Mouse (Mus musculus) forebrain, embryonic 13.5 days (tissue): ENCODE measurements around the gene Mccc1. TPM values are rescaled to one million over a fixed set of nuclear protein-coding genes. Genes with fewer than 3 reads are reported as not detected.

Source experiments
- ATAC-seq: fragments of 200-750 bp; cut with Nextera tagmentation; 2 replicates; pipeline ENCODE4 v1.8.0; 2017
- H3K27ac ChIP-seq: fragments of 300-500 bp; sonication (generic); 2 replicates; pipeline ENCODE4 v1.5.1; 2015; ENCODE audit warnings: inconsistent platforms, mild to moderate bottlenecking, moderate library complexity
- H3K27me3 ChIP-seq: fragments of 300-500 bp; sonication (generic); 2 replicates; pipeline ENCODE4 v1.6.1; 2015; ENCODE audit warnings: mild to moderate bottlenecking, inconsistent platforms
- H3K36me3 ChIP-seq: fragments of 300-500 bp; sonication (generic); 2 replicates; pipeline ENCODE4 v1.6.1; 2015; ENCODE audit warnings: mild to moderate bottlenecking, inconsistent platforms; ENCODE audit not compliant: poor library complexity, severe bottlenecking
- H3K4me1 ChIP-seq: fragments of 300-500 bp; sonication (generic); 2 replicates; pipeline ENCODE4 v1.6.1; 2015; ENCODE audit warnings: inconsistent platforms
- H3K4me2 ChIP-seq: fragments of 300-500 bp; sonication (generic); 2 replicates; pipeline ENCODE4 v1.6.1; 2015; ENCODE audit warnings: inconsistent platforms, mild to moderate bottlenecking, moderate library complexity
- H3K4me3 ChIP-seq: fragments of 300-500 bp; sonication (generic); 2 replicates; pipeline ENCODE4 v1.5.1; 2015; ENCODE audit warnings: mild to moderate bottlenecking, inconsistent platforms
- H3K9ac ChIP-seq: fragments of 300-500 bp; sonication (generic); 2 replicates; pipeline ENCODE4 v1.6.1; 2015; ENCODE audit warnings: mild to moderate bottlenecking, inconsistent platforms
- H3K9me3 ChIP-seq: fragments of 300-500 bp; sonication (generic); replicated peaks from 2 replicates; pipeline ENCODE4 v1.6.1; 2016; ENCODE audit warnings: inconsistent platforms
- WGBS: fragments of 180-500 bp; shearing (Covaris S2); methylation state at CpG from one replicate; pipeline ENCODE4 v1.1.7; 2015; 5-methylcytosine and 5-hydroxymethylcytosine counted together
- polyA plus RNA-seq: library from polyadenylated mRNA; unstranded; fragments of >200 nt; fragmentation: Nextera tagmentation; extraction: Ambion mirVana; gene quantifications from 2 replicates; pipeline ENCODE4 v1.2.1, GENCODE M21; 2015

Gene Mccc1
- polyA plus RNA-seq, 1 experiment from 2014 or later: 33.8 TPM

DNA sequence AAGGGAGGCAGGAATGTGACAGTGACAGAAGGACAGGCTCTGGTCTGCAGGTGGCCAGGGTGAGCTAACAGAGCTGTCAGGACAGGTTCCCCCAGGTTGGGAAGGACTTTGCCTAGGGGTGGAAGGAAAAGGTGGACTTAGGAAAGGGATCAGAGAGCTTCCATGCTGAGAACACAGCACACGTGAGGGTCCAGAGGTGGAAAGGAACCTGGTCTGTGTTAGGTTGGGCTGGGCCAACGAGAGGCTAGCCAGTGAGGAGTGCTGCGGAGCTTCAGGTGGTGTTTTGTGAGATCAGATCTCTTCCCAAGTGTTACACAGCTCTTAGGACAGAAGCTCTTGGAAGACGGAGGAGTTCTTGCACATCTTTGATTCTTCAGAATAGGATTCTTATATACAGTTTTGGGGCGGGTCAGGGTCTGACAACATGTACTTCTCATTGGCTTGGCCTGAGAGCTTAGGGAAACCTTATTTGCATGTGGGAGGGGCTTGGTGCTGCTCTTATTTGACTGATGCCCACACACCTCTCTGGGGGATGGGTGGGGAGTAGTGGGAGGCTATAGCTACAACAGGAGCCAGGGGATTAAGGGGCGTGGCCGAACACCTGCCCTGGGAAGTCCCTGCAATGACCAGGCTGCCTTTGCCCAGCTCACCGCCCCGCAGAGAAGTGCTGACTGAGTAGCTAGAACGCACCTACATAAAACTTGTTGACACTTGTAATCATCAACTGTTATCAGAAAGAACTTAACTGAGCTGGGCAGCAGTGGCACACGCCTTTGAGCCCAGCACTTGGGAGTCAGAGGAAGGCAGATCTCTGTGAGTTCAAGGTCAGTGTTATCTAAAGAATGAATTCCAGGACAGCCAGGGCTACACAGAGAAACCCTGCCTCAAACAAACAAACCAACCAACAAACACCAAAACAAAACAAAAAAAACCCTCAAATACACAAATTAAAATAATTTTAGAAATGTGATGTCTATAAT lies 5.6 kb downstream of the Mccc1 start:
- 53% methylated on average over 11 of the region's 11 CpGs for WGBS
- ATAC-seq: no peak
- H3K36me3 ChIP-seq: peaks cover 30% of the 10 kb centered on the region
- H3K4me1 ChIP-seq: peaks cover 11% of the 10 kb centered on the region
- no peaks in the 10 kb centered on the region for H3K9me3 ChIP-seq
- no peak overlapping the region for H3K9ac ChIP-seq
- no peak overlapping the region for H3K27ac ChIP-seq
- H3K27me3 ChIP-seq: no peaks in the 10 kb centered on the region
- H3K4me3 ChIP-seq: no peak overlapping the region
- H3K4me2 ChIP-seq: no peak overlapping the region

DNA sequence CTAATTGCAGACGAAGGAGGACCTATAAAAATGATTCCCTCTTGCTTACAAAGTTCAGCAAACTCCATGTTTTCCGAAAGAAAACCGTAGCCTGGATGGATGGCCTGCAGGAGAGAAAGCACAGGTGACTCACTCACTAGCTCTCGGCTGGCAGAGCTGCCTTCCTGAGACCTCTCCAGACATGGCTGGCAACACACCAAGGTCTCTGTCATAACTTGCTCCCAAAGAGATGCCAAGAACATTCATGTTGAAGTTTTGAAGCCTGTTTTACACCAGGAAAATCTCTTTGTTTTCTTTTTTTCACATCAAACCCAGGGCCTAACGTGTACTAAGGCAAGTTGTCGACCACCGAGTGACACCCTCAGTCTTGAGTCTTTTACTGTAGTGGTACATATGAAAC lies 9.8 kb downstream of the Mccc1 start:
- Histone ChIP-seq H3K27me3 (no peaks in the 10 kb centered on the region), H3K4me2 (no peak overlapping the region), H3K4me1 (no peaks in the 10 kb centered on the region), H3K27ac (no peak overlapping the region), H3K9me3 (no peaks in the 10 kb centered on the region), H3K9ac (no peak overlapping the region), H3K36me3 (peaks cover 67% of the 10 kb centered on the region), H3K4me3 (no peak overlapping the region)
- no peak for ATAC-seq
- WGBS: 92% methylated on average over 7 of the region's 7 CpGs

DNA sequence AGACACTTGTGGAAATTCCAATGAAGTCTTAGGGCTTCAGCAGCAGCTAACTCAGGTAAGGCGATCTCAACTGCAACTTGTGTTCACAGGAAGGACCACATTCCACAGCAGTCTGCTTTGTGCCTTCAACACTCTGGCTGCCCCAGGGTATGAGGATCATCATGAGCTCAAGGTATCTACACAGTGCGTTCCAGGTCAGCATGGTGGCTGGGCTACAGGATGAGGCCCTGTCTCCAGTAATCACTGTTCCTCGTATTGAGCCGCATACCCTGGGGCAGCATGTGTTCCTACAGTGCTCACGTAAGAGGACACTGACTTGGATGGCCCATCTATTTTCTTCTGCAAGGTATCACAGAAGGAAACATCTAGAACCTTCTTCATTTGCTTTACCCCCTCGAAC lies 12.4 kb downstream of the Mccc1 start:
- Histone ChIP-seq H3K36me3 (peaks cover 69% of the 10 kb centered on the region), H3K9me3 (no peaks in the 10 kb centered on the region), H3K27me3 (no peaks in the 10 kb centered on the region), H3K4me1 (no peaks in the 10 kb centered on the region), H3K4me3 (no peak overlapping the region), H3K9ac (no peak overlapping the region), H3K27ac (no peak overlapping the region), H3K4me2 (no peak overlapping the region)
- WGBS: 95% methylated on average over 6 of the region's 6 CpGs
- ATAC-seq: no peak

DNA sequence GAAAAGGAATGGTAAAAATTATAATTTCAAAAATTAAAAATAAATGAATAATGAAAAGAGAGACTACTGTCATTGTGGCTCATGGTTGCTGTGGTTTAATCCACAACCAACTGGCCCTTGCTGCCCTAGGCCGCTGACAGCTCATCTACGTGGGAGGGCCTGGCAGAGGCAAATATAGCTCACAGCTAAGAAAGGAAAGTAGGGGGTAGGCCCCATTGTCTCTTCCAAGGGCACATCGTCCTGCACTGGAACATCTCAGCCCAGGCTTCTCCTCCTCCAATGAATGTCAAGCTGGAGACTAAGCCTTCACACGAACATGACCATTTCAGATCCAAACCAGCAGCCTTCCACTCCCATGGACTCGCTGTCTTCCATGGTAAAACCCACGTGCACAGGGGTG lies 14.2 kb downstream of the Mccc1 start:
- no peaks in the 10 kb centered on the region for H3K4me1 ChIP-seq
- no peak for ATAC-seq
- H3K27me3 ChIP-seq: no peaks in the 10 kb centered on the region
- no peak overlapping the region for H3K9ac ChIP-seq
- H3K4me3 ChIP-seq: no peak overlapping the region
- no peak overlapping the region for H3K4me2 ChIP-seq
- 92% methylated on average over 6 of the region's 6 CpGs for WGBS
- H3K36me3 ChIP-seq: peaks cover 83% of the 10 kb centered on the region
- H3K27ac ChIP-seq: no peak overlapping the region
- no peaks in the 10 kb centered on the region for H3K9me3 ChIP-seq

DNA sequence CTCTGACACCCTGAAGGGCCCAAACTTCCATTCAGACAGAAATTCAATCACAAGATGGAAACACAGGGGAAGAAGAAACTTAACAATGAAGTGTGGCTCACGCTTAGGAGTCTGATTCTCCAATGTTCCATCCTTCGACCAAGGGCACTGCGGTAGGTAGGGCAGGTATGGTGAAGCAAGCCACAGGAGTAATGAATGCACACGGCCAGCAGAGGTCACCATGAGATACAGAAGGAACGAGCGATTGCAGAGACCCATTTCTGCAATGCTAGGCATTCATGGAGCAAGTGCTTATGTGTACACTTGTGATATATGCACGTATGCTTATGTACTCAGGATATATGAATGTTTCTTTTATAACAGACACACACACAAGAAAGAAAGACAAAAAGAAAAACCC lies 26.9 kb downstream of the Mccc1 start:
- Histone ChIP-seq H3K4me2 (no peak overlapping the region), H3K27ac (no peak overlapping the region), H3K9me3 (no peaks in the 10 kb centered on the region), H3K4me3 (no peak overlapping the region), H3K27me3 (no peaks in the 10 kb centered on the region), H3K4me1 (no peaks in the 10 kb centered on the region), H3K36me3 (peaks cover 60% of the 10 kb centered on the region), H3K9ac (no peak overlapping the region)
- peak; percentile 45; the same call in 1 of the 2 replicates for ATAC-seq
- 66% methylated on average over 7 of the region's 7 CpGs for WGBS

DNA sequence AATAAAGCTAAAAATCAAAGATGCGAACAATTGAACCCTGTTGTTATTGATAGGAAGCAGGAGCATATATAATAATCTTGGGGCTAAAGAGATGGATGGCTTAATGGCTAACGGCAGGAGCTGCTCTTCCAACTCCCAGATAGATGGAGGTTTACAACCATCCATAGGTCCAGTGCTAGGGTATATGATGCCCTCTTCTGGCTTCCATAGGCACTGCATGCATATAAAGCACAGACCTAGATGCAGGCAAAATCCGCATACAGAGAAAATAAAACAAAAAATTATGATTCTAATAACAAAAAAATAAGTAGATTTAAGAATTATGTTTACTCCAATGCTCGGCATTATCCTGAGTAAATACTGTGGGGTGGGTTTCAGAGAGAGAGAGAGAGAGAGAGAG lies 27.5 kb downstream of the Mccc1 start:
- no peaks in the 10 kb centered on the region for H3K9me3 ChIP-seq
- WGBS: 84% methylated on average over 4 of the region's 4 CpGs
- no peak overlapping the region for H3K27ac ChIP-seq
- H3K4me3 ChIP-seq: no peak overlapping the region
- peak; percentile 73 for ATAC-seq
- no peak overlapping the region for H3K9ac ChIP-seq
- no peaks in the 10 kb centered on the region for H3K27me3 ChIP-seq
- no peaks in the 10 kb centered on the region for H3K4me1 ChIP-seq
- no peak overlapping the region for H3K4me2 ChIP-seq
- peaks cover 56% of the 10 kb centered on the region for H3K36me3 ChIP-seq

DNA sequence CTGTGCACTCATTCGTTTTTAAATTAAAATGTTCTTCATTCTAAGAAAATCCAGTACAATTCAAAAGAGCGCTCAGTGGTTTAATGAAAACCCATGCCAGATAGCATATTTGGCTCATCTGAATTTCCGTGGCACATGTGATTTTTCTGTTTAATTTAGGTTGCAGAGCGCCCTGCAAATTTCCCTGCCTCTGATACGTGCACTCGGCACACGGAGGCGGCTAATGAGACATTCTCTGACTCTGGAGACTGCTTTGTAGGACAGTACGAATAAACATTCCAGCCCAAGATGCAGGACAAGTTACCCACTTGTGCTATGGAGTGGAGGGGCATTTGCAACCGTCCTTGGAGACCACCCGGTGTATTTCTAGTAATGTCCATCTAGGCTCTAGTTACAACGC lies 29.3 kb downstream of the Mccc1 start:
- 94% methylated on average over 12 of the region's 12 CpGs for WGBS
- H3K27ac ChIP-seq: no peak overlapping the region
- no peaks in the 10 kb centered on the region for H3K4me1 ChIP-seq
- H3K36me3 ChIP-seq: peaks cover 56% of the 10 kb centered on the region
- no peak for ATAC-seq
- no peaks in the 10 kb centered on the region for H3K9me3 ChIP-seq
- no peak overlapping the region for H3K4me2 ChIP-seq
- H3K4me3 ChIP-seq: no peak overlapping the region
- no peak overlapping the region for H3K9ac ChIP-seq
- H3K27me3 ChIP-seq: no peaks in the 10 kb centered on the region

DNA sequence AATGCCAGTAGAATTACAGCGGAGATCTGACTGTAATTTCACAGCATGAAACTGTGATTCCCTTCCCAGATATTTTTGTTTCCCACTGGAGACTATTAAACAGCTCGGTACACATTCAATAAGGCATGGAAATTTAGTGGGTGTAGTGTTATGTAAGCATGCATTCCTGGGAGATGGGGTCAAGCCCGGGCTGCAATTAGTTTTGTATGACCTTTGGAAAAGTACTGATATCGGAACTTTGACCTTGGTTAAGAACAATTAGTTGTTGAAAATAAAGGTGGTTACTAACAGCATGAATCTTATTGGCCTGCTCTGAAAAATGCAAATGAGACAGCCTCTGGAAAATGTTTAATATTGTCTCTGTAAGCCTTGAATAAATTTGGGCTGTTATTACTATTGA lies 30.0 kb downstream of the Mccc1 start:
- Histone ChIP-seq H3K27me3 (no peaks in the 10 kb centered on the region), H3K4me3 (no peak overlapping the region), H3K36me3 (peaks cover 49% of the 10 kb centered on the region), H3K9me3 (no peaks in the 10 kb centered on the region), H3K27ac (no peak overlapping the region), H3K4me1 (no peaks in the 10 kb centered on the region), H3K4me2 (no peak overlapping the region), H3K9ac (no peak overlapping the region)
- WGBS: 86% methylated on average over 4 of the region's 4 CpGs
- no peak for ATAC-seq

DNA sequence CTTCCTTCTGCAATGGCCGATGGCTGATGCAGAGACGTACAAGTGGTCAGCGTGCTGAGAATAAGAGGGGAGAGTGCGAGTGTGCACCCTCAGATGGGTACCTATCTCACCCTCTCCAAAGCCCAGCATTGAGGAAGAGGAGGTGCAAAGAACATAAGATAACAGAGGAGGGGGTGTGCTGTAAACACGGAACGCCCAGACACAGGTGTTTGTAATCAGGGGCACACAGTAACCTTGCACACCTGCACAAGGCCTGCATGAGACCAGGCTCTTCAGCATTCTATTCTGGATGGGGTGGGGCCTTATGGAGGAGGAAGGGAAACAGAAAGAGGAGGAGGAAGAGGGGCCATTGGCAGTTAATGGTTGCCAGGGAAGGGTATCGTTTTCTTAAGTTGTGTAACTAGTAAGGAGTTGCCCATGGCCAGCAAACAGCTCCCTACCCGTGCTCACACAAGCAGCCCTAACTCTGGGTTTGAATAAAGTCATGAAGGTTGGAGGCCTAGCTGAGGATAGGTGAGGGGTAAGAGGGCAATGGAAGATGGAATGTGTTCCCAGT lies 33.0 kb downstream of the Mccc1 start:
- 94% methylated on average over 8 of the region's 8 CpGs for WGBS
- H3K4me3 ChIP-seq: no peak overlapping the region
- no peaks in the 10 kb centered on the region for H3K27me3 ChIP-seq
- no peak for ATAC-seq
- H3K27ac ChIP-seq: no peak overlapping the region
- no peak overlapping the region for H3K4me2 ChIP-seq
- H3K9ac ChIP-seq: no peak overlapping the region
- no peaks in the 10 kb centered on the region for H3K4me1 ChIP-seq
- H3K36me3 ChIP-seq: peaks cover 46% of the 10 kb centered on the region
- H3K9me3 ChIP-seq: no peaks in the 10 kb centered on the region

DNA sequence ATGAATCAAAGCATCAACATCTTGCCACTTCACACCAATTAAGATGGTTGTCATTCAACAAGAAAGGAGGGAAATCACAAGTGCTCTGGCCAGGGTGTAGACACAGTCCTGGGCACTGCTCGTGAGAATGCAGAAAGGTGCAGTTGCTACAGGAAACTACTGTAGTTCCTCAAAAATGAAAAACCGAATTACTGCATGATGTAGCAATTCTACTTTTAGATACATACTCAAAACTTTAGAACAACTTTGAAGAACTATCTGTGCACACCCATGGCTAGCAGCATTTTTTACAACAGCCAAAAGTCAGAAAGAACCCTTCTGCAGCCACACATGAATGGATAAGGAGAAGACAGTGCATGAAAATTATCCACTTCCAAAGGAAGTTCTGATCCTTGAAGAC lies 34.0 kb downstream of the Mccc1 start:
- Histone ChIP-seq H3K27me3 (no peaks in the 10 kb centered on the region), H3K27ac (no peak overlapping the region), H3K4me2 (no peak overlapping the region), H3K9me3 (no peaks in the 10 kb centered on the region), H3K36me3 (peaks cover 42% of the 10 kb centered on the region), H3K4me3 (no peak overlapping the region), H3K4me1 (no peaks in the 10 kb centered on the region), H3K9ac (no peak overlapping the region)
- WGBS: 94% methylated on average over 2 of the region's 2 CpGs
- no peak for ATAC-seq

DNA sequence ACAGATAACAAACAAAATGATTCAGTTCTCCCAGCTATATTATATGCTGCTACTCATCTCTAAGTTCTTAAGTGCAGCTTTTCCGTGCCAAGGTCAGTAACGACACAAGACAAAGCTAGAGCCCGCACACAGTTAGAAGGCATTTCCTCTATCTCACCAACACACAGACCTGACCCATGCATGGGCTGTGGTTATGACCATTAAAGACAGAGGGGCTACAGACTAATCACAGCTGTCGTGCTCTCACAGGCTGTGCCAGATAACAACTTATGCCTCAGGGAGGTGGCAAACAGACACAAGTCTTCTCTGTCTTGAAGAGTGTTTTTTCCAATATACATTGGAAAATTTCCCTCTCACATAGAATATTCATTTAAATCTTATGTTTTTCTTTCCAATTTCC lies 35.5 kb downstream of the Mccc1 start:
- Histone ChIP-seq H3K27me3 (no peaks in the 10 kb centered on the region), H3K4me1 (no peaks in the 10 kb centered on the region), H3K36me3 (peaks cover 50% of the 10 kb centered on the region), H3K9ac (no peak overlapping the region), H3K27ac (no peak overlapping the region), H3K4me3 (no peak overlapping the region), H3K9me3 (no peaks in the 10 kb centered on the region), H3K4me2 (no peak overlapping the region)
- no peak for ATAC-seq
- WGBS: 88% methylated on average over 4 of the region's 4 CpGs

DNA sequence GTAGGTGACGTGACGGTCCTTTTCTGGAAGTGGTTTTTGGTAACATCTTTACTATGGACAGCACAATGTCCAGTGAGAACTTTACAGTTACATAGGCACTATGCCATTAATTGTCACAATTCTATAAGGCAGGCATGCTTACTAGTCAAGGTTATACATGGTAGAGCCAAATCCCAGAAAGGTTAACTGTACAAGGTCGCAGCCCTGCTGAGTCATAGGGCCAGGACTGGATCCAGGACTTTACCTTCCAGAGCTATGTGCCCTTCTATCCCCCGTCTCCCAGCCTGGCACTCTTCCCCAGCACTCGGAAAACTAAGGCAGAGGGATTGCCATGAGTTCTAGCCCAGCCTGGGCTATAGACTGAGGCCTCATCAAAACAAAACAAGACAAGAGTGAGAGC lies 36.6 kb downstream of the Mccc1 start:
- no peak overlapping the region for H3K4me2 ChIP-seq
- peaks cover 55% of the 10 kb centered on the region for H3K36me3 ChIP-seq
- H3K4me1 ChIP-seq: no peaks in the 10 kb centered on the region
- H3K9me3 ChIP-seq: no peaks in the 10 kb centered on the region
- H3K9ac ChIP-seq: no peak overlapping the region
- H3K4me3 ChIP-seq: no peak overlapping the region
- WGBS: 96% methylated on average over 5 of the region's 5 CpGs
- no peak for ATAC-seq
- no peak overlapping the region for H3K27ac ChIP-seq
- no peaks in the 10 kb centered on the region for H3K27me3 ChIP-seq
